Mouse (Mus musculus): ENCODE results near the gene Ncam1. TPM values are rescaled to one million over a fixed set of nuclear protein-coding genes. Genes with fewer than 3 reads are reported as not detected.

The Ncam1 gene
- polyA plus RNA-seq, 1 experiment, result not detected

DNA sequence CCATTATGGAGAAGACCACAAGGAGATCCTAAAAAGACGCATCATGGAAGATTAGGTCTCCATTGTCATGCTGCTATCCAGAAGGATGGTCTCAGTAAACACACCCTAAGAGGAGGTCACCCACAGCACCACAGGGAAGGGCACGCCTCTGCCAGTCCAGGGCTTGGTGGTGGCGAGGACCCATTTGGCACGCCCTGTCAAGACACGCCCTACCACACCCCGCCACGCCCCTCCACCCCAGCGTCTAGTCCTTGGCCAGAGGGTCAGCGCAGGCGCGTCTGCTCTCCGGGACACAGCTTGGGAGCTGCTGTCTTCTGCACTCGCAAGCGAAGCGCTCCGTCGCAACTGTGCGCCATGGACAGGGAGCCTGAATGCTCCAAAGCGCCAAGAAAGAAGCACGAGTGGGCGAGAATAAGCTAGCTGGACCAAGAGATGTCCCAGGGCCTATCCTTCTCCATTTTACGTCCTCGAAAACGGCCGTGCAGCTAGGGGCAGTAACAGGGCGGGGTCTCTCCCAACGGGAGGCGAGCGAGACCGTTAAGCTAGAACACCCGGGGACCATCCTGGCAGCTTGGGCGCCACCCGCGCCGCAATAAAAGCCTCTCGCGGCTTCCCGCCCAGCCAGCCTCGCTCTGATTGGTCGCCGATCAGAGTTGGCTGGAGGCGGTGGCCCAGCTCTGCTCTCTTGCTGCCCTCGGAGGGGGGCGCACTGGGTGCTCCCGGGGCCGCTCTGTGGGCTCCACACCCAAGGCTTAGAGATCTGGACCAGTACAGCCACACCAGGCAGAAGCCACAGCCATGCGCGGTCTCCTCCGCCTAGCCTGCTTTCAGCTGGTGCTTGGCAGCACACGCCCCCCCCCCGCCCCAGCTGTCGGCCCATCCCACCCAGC lies 1.9 kb downstream of the Ncam1 start:
- peak overlapping the region; percentile 96; the same call in 1 of the 2 replicates for H3K27ac ChIP-seq (ENCODE audit: insufficient read depth, low read depth, low read length)
- under 1% methylated on average over 52 of the region's 52 CpGs for WGBS

DNA sequence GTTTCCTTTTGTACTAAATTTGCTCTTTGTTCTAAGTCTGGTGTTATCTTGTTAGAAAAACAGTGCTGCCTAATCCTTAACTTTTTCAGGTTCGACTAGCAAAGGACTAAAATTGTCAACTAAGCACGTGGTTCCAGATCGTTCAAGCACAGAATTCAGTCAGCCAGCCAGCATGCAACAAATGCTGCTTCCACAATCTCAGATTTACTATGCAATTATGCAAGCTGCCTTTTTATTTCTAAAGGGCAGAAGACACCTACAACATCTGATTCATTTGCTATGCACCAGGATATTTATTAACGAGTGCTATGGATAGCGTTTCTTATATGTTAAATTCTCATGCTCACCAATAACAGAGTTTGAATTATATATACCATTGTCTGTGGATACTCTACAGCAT lies 2.8 kb downstream of the Ncam1 start:
- TF ChIP-seq POLR2A (IDR thresholded peaks at IDR 0.05; ENCODE audit: insufficient read depth, low read depth, low read length), result no peak
- TF ChIP-seq CTCF (IDR thresholded peaks at IDR 0.05; ENCODE audit: insufficient read depth, low read depth, low read length), result no peak
- 25% methylated on average over 5 of the region's 5 CpGs for WGBS
- Histone ChIP-seq H3K4me3 (ENCODE audit: insufficient read depth, low read depth, low read length) (no peak overlapping the region), H3K4me1 (ENCODE audit: control insufficient read depth, insufficient read depth, low read length) (0 out of 2 replicates have a peak, but pooled peaks cover 4% of the 10 kb centered on the region), H3K27ac (ENCODE audit: insufficient read depth, low read depth, low read length) (no peak overlapping the region)

More for the DNA sequence above, 1.9 kb downstream of the Ncam1 start:
- TF ChIP-seq POLR2A (IDR thresholded peaks at IDR 0.05; ENCODE audit: insufficient read depth, low read depth, low read length) (no peak), CTCF (IDR thresholded peaks at IDR 0.05; ENCODE audit: insufficient read depth, low read depth, low read length) (no peak)
- peak overlapping the region; percentile 68 for H3K4me3 ChIP-seq (ENCODE audit: insufficient read depth, low read depth, low read length)
- H3K4me1 ChIP-seq (ENCODE audit: control insufficient read depth, insufficient read depth, low read length), result 0 out of 2 replicates have a peak, but pooled peaks cover 4% of the 10 kb centered on the region

DNA sequence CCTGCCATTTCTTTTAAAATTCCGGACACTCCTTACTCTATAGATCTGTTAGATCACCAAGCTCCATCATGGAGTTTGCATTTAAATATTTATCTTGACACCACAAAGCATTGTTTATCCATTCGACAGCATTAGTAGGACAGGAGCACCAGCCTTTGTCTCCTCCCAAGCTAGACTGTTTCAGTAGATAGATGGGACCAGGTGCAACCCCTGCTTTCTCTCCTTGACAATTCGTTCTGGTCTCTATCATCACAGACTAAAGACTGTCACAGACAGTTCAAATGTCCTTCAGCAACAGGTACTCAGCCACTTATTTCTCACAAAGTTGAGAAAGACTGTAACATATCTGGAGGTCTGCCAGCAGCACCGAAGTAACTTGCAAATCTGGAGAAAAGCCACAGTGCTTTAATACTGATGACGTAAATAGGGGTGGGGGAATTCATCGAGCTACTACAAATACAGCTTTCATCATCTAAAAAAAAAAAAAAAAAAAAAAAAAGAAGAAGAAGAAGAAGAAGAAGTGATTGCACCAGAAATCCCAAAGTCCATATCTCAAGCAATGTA lies 4.7 kb downstream of the Ncam1 start:
- peaks cover 6% of the 10 kb centered on the region; the same call in 1 of the 2 replicates for H3K4me1 ChIP-seq (ENCODE audit: control insufficient read depth, insufficient read depth, low read length)
- TF ChIP-seq POLR2A (IDR thresholded peaks at IDR 0.05; ENCODE audit: insufficient read depth, low read depth, low read length), result no peak
- H3K27ac ChIP-seq (ENCODE audit: insufficient read depth, low read depth, low read length), result no peak overlapping the region
- WGBS, result 34% methylated on average over 6 of the region's 6 CpGs
- H3K4me3 ChIP-seq (ENCODE audit: insufficient read depth, low read depth, low read length), result no peak overlapping the region

DNA sequence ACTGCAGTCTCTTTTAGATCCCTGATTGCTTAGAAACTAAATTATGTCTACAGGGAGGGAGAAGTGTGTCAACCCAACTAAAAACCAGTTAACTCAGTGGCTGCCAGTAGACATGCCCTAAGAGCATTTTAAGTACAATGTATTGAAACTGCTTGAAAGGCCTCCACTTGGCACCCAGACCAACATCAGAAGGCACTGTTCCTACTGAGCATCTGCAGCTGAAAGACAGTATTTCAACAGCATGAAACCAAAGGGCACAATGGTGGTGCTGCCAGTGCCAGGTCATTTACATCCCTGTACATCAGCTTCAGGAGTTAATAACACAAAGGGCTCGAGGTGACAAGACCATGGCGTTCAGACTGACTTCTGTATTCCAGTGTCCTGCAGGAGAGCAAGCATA lies 5.5 kb downstream of the Ncam1 start:
- H3K4me3 ChIP-seq (ENCODE audit: insufficient read depth, low read depth, low read length), result no peak overlapping the region
- peaks cover 6% of the 10 kb centered on the region; the same call in 1 of the 2 replicates for H3K4me1 ChIP-seq (ENCODE audit: control insufficient read depth, insufficient read depth, low read length)
- TF ChIP-seq CTCF (IDR thresholded peaks at IDR 0.05; ENCODE audit: insufficient read depth, low read depth, low read length) (no peak), POLR2A (IDR thresholded peaks at IDR 0.05; ENCODE audit: insufficient read depth, low read depth, low read length) (no peak)
- H3K27ac ChIP-seq (ENCODE audit: insufficient read depth, low read depth, low read length), result no peak overlapping the region
- 34% methylated on average over 2 of the region's 2 CpGs for WGBS

DNA sequence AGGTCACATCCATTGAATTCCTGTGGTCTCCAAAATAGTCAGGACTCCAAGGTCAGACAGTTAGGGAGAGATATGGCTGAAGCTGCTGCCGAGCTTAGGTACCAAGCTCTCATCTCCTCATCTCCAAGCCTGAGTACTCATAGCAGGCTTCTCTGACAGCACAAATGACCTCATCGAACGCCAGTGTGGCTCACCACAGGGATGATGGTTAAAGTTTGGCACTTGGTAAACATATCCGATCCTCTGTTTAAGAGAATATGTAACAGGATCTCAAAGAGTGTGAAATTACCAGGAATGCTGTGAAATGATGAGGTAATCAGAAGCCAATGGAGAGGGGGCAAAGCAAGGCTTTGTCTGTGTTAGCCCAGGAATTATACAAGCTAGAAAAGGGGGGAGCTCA lies 6.1 kb downstream of the Ncam1 start:
- H3K4me3 ChIP-seq (ENCODE audit: insufficient read depth, low read depth, low read length), result no peak overlapping the region
- WGBS, result 55% methylated on average over 4 of the region's 4 CpGs
- no peak for TF ChIP-seq CTCF (IDR thresholded peaks at IDR 0.05; ENCODE audit: insufficient read depth, low read depth, low read length)
- TF ChIP-seq POLR2A (IDR thresholded peaks at IDR 0.05; ENCODE audit: insufficient read depth, low read depth, low read length), result no peak
- H3K4me1 ChIP-seq (ENCODE audit: control insufficient read depth, insufficient read depth, low read length), result peaks cover 6% of the 10 kb centered on the region; the same call in 1 of the 2 replicates
- H3K27ac ChIP-seq (ENCODE audit: insufficient read depth, low read depth, low read length), result 0 out of 2 replicates have a peak overlapping the region, but pooled peaks have one; percentile 5

DNA sequence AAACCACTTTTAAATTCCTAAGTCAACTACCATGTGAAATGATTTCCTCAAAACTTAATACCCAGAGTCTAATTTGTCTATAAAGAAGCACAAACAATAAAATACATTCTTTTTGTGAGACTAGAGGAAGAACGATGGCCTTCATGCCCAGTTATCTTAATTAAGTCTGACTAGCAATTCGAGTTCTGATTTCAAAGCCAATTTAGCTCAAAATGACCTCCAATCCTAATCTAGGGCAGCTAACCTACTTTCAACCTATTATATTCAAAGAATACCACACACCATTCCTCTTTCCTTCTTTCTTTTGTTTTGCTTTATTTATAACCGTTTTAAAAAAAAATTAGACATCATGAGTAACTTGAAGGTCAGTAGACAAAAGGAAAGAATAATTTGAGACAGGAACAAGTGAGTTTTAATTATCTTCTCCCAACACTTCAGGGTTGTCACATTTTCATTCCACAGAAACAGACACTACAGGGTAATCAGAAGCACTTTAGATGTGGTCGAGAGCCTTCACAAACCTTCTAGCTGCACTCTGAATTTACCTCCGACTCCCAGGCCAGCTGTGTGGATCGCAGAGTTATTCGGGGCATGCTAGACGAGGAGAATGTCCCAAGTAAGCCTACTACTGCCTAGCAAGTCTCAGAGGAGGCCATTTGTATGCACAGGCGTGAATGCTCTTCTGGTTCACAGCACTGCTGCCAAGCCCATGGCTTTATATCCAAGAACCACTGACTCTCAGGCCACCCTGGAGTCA lies 17.5 kb downstream of the Ncam1 start:
- peaks cover 5% of the 10 kb centered on the region; the same call in 1 of the 2 replicates for H3K4me1 ChIP-seq (ENCODE audit: control insufficient read depth, insufficient read depth, low read length)
- TF ChIP-seq POLR2A (IDR thresholded peaks at IDR 0.05; ENCODE audit: insufficient read depth, low read depth, low read length) (no peak), CTCF (IDR thresholded peaks at IDR 0.05; ENCODE audit: insufficient read depth, low read depth, low read length) (no peak)
- H3K27ac ChIP-seq (ENCODE audit: insufficient read depth, low read depth, low read length), result no peak overlapping the region
- 56% methylated on average over 9 of the region's 9 CpGs for WGBS
- no peak overlapping the region for H3K4me3 ChIP-seq (ENCODE audit: insufficient read depth, low read depth, low read length)

DNA sequence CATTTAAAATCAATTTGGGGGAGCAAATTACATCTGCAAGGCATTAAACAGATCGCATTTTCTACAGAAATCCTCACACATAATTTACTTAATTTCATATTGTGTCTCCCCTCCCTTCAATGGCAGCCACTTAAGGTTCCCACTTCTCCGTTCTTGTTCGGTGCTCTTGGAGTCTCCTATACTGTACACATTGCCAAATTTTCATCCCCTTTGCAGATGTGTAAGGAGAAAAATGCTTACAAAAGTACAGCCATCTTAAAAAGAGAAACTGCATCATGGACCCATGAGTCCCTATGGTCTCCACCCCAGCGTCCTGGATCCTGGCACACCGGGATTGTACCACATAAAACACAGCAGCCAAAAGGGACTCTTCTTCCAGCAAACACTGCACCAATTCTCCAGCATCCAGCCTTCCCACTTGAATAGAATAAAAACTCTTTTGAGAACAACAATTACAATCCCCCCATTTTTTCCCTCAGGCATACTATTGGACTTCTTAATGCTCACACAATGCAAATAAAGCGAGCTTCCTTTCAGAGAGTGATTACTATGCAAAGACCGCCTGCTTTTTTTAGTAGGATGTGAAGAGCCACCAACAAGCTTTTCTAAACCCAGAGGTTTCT lies 21.6 kb downstream of the Ncam1 start:
- no peak overlapping the region; the same call in 1 of the 2 replicates for H3K27ac ChIP-seq (ENCODE audit: insufficient read depth, low read depth, low read length)
- H3K4me3 ChIP-seq (ENCODE audit: insufficient read depth, low read depth, low read length), result no peak overlapping the region
- H3K4me1 ChIP-seq (ENCODE audit: control insufficient read depth, insufficient read depth, low read length), result peaks cover 9% of the 10 kb centered on the region; the same call in 1 of the 2 replicates
- no peak for TF ChIP-seq POLR2A (IDR thresholded peaks at IDR 0.05; ENCODE audit: insufficient read depth, low read depth, low read length)
- TF ChIP-seq CTCF (IDR thresholded peaks at IDR 0.05; ENCODE audit: insufficient read depth, low read depth, low read length), result no peak
- 19% methylated on average over 7 of the region's 7 CpGs for WGBS

DNA sequence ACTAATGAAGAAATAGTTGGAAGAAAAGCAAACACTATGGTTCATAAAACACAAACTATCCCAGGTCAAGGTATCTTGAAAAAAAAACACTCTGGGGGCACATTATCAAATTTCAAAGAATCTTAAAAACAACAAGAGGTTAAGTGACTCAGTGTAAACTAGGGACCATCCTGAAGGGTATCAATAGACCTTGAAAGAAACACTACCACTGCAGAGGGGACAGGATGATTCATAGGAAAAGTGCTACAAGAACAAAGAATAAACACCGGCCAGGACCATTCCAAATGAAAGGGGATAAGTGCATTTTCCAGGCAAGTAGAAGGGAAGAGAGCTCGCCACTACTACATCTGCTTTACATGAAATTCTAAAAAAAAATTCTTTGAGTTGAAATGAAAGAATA lies 32.1 kb downstream of the Ncam1 start:
- no peaks in the 10 kb centered on the region; the same call in 1 of the 2 replicates for H3K4me1 ChIP-seq (ENCODE audit: control insufficient read depth, insufficient read depth, low read length)
- H3K27ac ChIP-seq (ENCODE audit: insufficient read depth, low read depth, low read length), result no peak overlapping the region
- 41% methylated on average over 2 of the region's 2 CpGs for WGBS
- TF ChIP-seq POLR2A (IDR thresholded peaks at IDR 0.05; ENCODE audit: insufficient read depth, low read depth, low read length) (no peak), CTCF (IDR thresholded peaks at IDR 0.05; ENCODE audit: insufficient read depth, low read depth, low read length) (no peak)
- H3K4me3 ChIP-seq (ENCODE audit: insufficient read depth, low read depth, low read length), result no peak overlapping the region

Data from olfactory bulb, adult 2 months (tissue).